Mouse (Mus musculus): ENCODE results near the gene Nkain2. TPM values are rescaled to one million over a fixed set of nuclear protein-coding genes. Genes with fewer than 3 reads are reported as not detected.

Nkain2 gene
- total RNA-seq, 4 experiments from 2014 or later, result 23.8 to 32.9 (median 25.6) TPM

Other genes starting within 250 kb of the Nkain2 start
- under 1 TPM in 2 of 4 experiments, not detected in 2; 0.33 to 0.39 TPM for gene Trdn, start 190.1 kb upstream of the Nkain2 start, total RNA-seq (2022)

All from layer of hippocampus, adult 8-10 months (tissue).